Mouse (Mus musculus) hindbrain, embryonic 16.5 days (tissue): ENCODE measurements around the gene Olfr90. TPM values are rescaled to one million over a fixed set of nuclear protein-coding genes. Genes with fewer than 3 reads are reported as not detected.
A peak's percentile ranks its signal among the peaks of the same experiment; 100 is the strongest.

Source experiments
- ATAC-seq: fragments of 200-750 bp; cut with Nextera tagmentation; 2 replicates; pipeline ENCODE4 v1.8.0; 2017; ENCODE audit warnings: moderate TSS enrichment, moderate library complexity
- H3K27ac ChIP-seq: fragments of 300-500 bp; sonication (generic); 2 replicates; pipeline ENCODE4 v1.5.1; 2014; ENCODE audit warnings: low read depth, mild to moderate bottlenecking, control low read depth, low read length, moderate library complexity
- H3K27me3 ChIP-seq: fragments of 300-500 bp; sonication (generic); replicated peaks from 2 replicates; pipeline ENCODE4 v1.6.1; 2014; ENCODE audit warnings: low read length; ENCODE audit not compliant: control insufficient read depth, insufficient read depth
- H3K36me3 ChIP-seq: fragments of 300-500 bp; sonication (generic); 2 replicates; pipeline ENCODE4 v1.6.1; 2014; ENCODE audit warnings: mild to moderate bottlenecking, low read length, moderate library complexity, mixed read lengths; ENCODE audit not compliant: control insufficient read depth, insufficient read depth
- H3K4me1 ChIP-seq: fragments of 300-500 bp; sonication (generic); 2 replicates; pipeline ENCODE4 v1.6.1; 2014; ENCODE audit warnings: low read depth, low read length; ENCODE audit not compliant: control insufficient read depth, insufficient read depth
- H3K4me2 ChIP-seq: fragments of 300-500 bp; sonication (generic); 2 replicates; pipeline ENCODE4 v1.6.1; 2014; ENCODE audit warnings: mild to moderate bottlenecking, low read length, control low read depth, moderate library complexity
- H3K4me3 ChIP-seq: fragments of 300-500 bp; sonication (generic); 2 replicates; pipeline ENCODE4 v1.5.1; 2014; ENCODE audit warnings: mild to moderate bottlenecking, low read length, control low read depth, moderate library complexity
- H3K9ac ChIP-seq: fragments of 300-500 bp; sonication (generic); 2 replicates; pipeline ENCODE4 v1.6.1; 2014; ENCODE audit warnings: low read depth, mild to moderate bottlenecking, control low read depth, low read length, moderate library complexity
- H3K9me3 ChIP-seq: fragments of 300-500 bp; sonication (generic); 2 replicates; pipeline ENCODE4 v1.6.1; 2014; ENCODE audit warnings: mild to moderate bottlenecking, low read length, moderate library complexity; ENCODE audit not compliant: control insufficient read depth
- WGBS: fragments of 180-500 bp; shearing (Covaris S2); extraction: QIAGEN DNeasy Blood & Tissue Kit; methylation state at CpG from one replicate; pipeline ENCODE4 v1.1.7; 2014; 5-methylcytosine and 5-hydroxymethylcytosine counted together
- polyA plus RNA-seq: library from polyadenylated mRNA; unstranded; fragments of >200 nt; fragmentation: Nextera tagmentation; extraction: Ambion mirVana; gene quantifications from 2 replicates; pipeline ENCODE4 v1.2.1, GENCODE M21; 2015

Olfr90 gene
- polyA plus RNA-seq, 1 experiment from 2014 or later = 0.09 TPM

- peaks cover 41% of the 10 kb centered on the region for H3K4me1 ChIP-seq
- H3K27me3 ChIP-seq = no peaks in the 10 kb centered on the region
- H3K9ac ChIP-seq = peak overlapping the region; percentile 91
- peak overlapping the region; percentile 60 for H3K4me3 ChIP-seq
- H3K9me3 ChIP-seq = no peaks in the 10 kb centered on the region
- WGBS = 2% methylated on average over 39 of the region's 39 CpGs
- H3K4me2 ChIP-seq = peak overlapping the region; percentile 86
- peak overlapping the region; percentile 87 for H3K27ac ChIP-seq
- ATAC-seq = peak; percentile 25
- 0 out of 2 replicates have a peak, but pooled peaks cover 7% of the 10 kb centered on the region for H3K36me3 ChIP-seq
Observed at GRCm38 (mm10) chr17:37049570-37050310, 38.6 kb downstream of the Olfr90 start.

- Histone ChIP-seq H3K4me2 (peak overlapping the region; percentile 86), H3K4me3 (peak overlapping the region; percentile 68), H3K9me3 (no peaks in the 10 kb centered on the region), H3K27ac (0 out of 2 replicates have a peak overlapping the region, but pooled peaks have one; percentile 5), H3K36me3 (no peaks in the 10 kb centered on the region), H3K4me1 (peaks cover 41% of the 10 kb centered on the region), H3K9ac (peak overlapping the region; percentile 64), H3K27me3 (no peaks in the 10 kb centered on the region)
- WGBS = 54% methylated on average over 7 of the region's 7 CpGs
- ATAC-seq = no peak
Observed at GRCm38 (mm10) chr17:37048383-37048782, 39.9 kb downstream of the Olfr90 start.

- no peaks in the 10 kb centered on the region for H3K36me3 ChIP-seq
- H3K4me3 ChIP-seq = peak overlapping the region; percentile 68
- peak overlapping the region; percentile 86 for H3K4me2 ChIP-seq
- H3K27ac ChIP-seq = 0 out of 2 replicates have a peak overlapping the region, but pooled peaks have one; percentile 5
- WGBS = 23% methylated on average over 3 of the region's 3 CpGs
- ATAC-seq = no peak
- no peaks in the 10 kb centered on the region for H3K9me3 ChIP-seq
- peaks cover 41% of the 10 kb centered on the region for H3K4me1 ChIP-seq
- H3K9ac ChIP-seq = peak overlapping the region; percentile 64
- no peaks in the 10 kb centered on the region for H3K27me3 ChIP-seq
Observed at GRCm38 (mm10) chr17:37047981-37048380, 40.3 kb downstream of the Olfr90 start.

- Histone ChIP-seq H3K4me3 (peak overlapping the region; percentile 68), H3K9me3 (no peaks in the 10 kb centered on the region), H3K27me3 (no peaks in the 10 kb centered on the region), H3K4me2 (peak overlapping the region; percentile 86), H3K27ac (peak overlapping the region; percentile 92), H3K9ac (peak overlapping the region; percentile 90), H3K36me3 (no peaks in the 10 kb centered on the region), H3K4me1 (peaks cover 41% of the 10 kb centered on the region)
- no peak for ATAC-seq
- 21% methylated on average over 19 of the region's 19 CpGs for WGBS
Observed at GRCm38 (mm10) chr17:37047332-37047976, 40.8 kb downstream of the Olfr90 start.

- Histone ChIP-seq H3K27ac (peak overlapping the region; percentile 92), H3K4me2 (peak overlapping the region; percentile 86), H3K9ac (peak overlapping the region; percentile 90), H3K4me3 (peak overlapping the region; percentile 68), H3K27me3 (no peaks in the 10 kb centered on the region), H3K36me3 (no peaks in the 10 kb centered on the region), H3K9me3 (no peaks in the 10 kb centered on the region), H3K4me1 (peaks cover 31% of the 10 kb centered on the region)
- ATAC-seq = peak; percentile 52
- under 1% methylated on average over 33 of the region's 58 CpGs for WGBS
Observed at GRCm38 (mm10) chr17:37046312-37047112, 41.8 kb downstream of the Olfr90 start.

GRCm38 (mm10) chr17:37045611-37046311 lies 42.5 kb downstream of the Olfr90 start, which contains the start of gene Gabbr1:
Gene Gabbr1, plus strand, starts transcription at chr17:37045966.
- H3K4me2 ChIP-seq = peak within 1 kb of the TSS; percentile 86
- peak within 1 kb of the TSS; percentile 68 for H3K4me3 ChIP-seq
- WGBS = 1% methylated on average over 41 of the region's 55 CpGs
- H3K9me3 ChIP-seq = no peaks in the 10 kb centered on the region
- peaks cover 26% of the 10 kb centered on the region for H3K4me1 ChIP-seq
- H3K9ac ChIP-seq = peak within 1 kb of the TSS; percentile 90
- no peaks in the 10 kb centered on the region for H3K27me3 ChIP-seq
- H3K27ac ChIP-seq = peak within 1 kb of the TSS; percentile 92
- no peaks in the 10 kb centered on the region for H3K36me3 ChIP-seq
- ATAC-seq = peak; percentile 77

- no peaks in the 10 kb centered on the region for H3K36me3 ChIP-seq
- no peak for ATAC-seq
- H3K9ac ChIP-seq = peak overlapping the region; percentile 90
- peak overlapping the region; percentile 68 for H3K4me3 ChIP-seq
- peak overlapping the region; percentile 92 for H3K27ac ChIP-seq
- peaks cover 22% of the 10 kb centered on the region for H3K4me1 ChIP-seq
- no peaks in the 10 kb centered on the region for H3K9me3 ChIP-seq
- H3K4me2 ChIP-seq = peak overlapping the region; percentile 86
- no peaks in the 10 kb centered on the region for H3K27me3 ChIP-seq
- 73% methylated on average over 7 of the region's 7 CpGs for WGBS
Observed at GRCm38 (mm10) chr17:37044651-37045244, 43.6 kb downstream of the Olfr90 start.

GRCm38 (mm10) chr17:37039127-37039894 lies 49.0 kb downstream of the Olfr90 start:
- no peaks in the 10 kb centered on the region for H3K36me3 ChIP-seq
- WGBS = 87% methylated on average over 2 of the region's 2 CpGs
- ATAC-seq = no peak

More at GRCm38 (mm10) chr17:37039127-37039894, 49.0 kb downstream of the Olfr90 start:
- Histone ChIP-seq H3K4me1 (no peaks in the 10 kb centered on the region), H3K9me3 (no peaks in the 10 kb centered on the region), H3K4me3 (no peak overlapping the region), H3K9ac (no peak overlapping the region), H3K27me3 (no peaks in the 10 kb centered on the region), H3K27ac (no peak overlapping the region), H3K4me2 (no peak overlapping the region)
